Mouse (Mus musculus): ENCODE results near the gene Vmn1r181. TPM values are rescaled to one million over a fixed set of nuclear protein-coding genes. Genes with fewer than 3 reads are reported as not detected.

Gene Vmn1r181
- polyA plus RNA-seq (2021; fragmentation: Nextera tagmentation), result not detected in 2 replicates
- long read RNA-seq, experiment 1, result 0 reads
- long read RNA-seq, experiment 2, result 0 reads

GRCm38 (mm10) chr7:23974315-23974714 lies at the start of gene Vmn1r181:
Gene Vmn1r181 (plus strand): TSS chr7:23974615.

GRCm38 (mm10) chr7:23926678-23927077 lies 47.7 kb upstream of the Vmn1r181 start, which contains the start of gene Vmn1r179:
Gene Vmn1r179 (plus strand): TSS chr7:23926978.

GRCm38 (mm10) chr7:23950332-23950731 lies 24.1 kb upstream of the Vmn1r181 start, which contains the start of gene Vmn1r180:
Gene Vmn1r180 (plus strand): TSS chr7:23950632.

GRCm38 (mm10) chr7:24001391-24001790 lies 27.0 kb downstream of the Vmn1r181 start, which contains the start of gene V1rd19:
Gene V1rd19 (plus strand): TSS chr7:24001691.

Other genes with a start within 250 kb of the Vmn1r181 start
- not detected in 2 replicates for gene Vmn1r174, start 222.3 kb upstream of the Vmn1r181 start, polyA plus RNA-seq (2021; fragmentation: Nextera tagmentation)
- gene Vmn1r175, start 164.0 kb upstream of the Vmn1r181 start, polyA plus RNA-seq (2021; fragmentation: Nextera tagmentation), result not detected in 2 replicates
- gene Vmn1r176, start 137.2 kb upstream of the Vmn1r181 start, polyA plus RNA-seq (2021; fragmentation: Nextera tagmentation), result not detected in 2 replicates
- gene Vmn1r177, start 108.2 kb upstream of the Vmn1r181 start, polyA plus RNA-seq (2021; fragmentation: Nextera tagmentation), result not detected in 2 replicates
- not detected in 2 replicates for gene Vmn1r178, start 82.6 kb upstream of the Vmn1r181 start, polyA plus RNA-seq (2021; fragmentation: Nextera tagmentation)
- gene Vmn1r179, start 47.6 kb upstream of the Vmn1r181 start, polyA plus RNA-seq (2021; fragmentation: Nextera tagmentation), result not detected in 2 replicates
- gene Vmn1r180, start 24.0 kb upstream of the Vmn1r181 start, polyA plus RNA-seq (2021; fragmentation: Nextera tagmentation), result not detected in 2 replicates
- gene V1rd19, start 27.1 kb downstream of the Vmn1r181 start, polyA plus RNA-seq (2021; fragmentation: Nextera tagmentation), result not detected in 2 replicates
- not detected in 2 replicates for gene Vmn1r183, start 78.6 kb downstream of the Vmn1r181 start, polyA plus RNA-seq (2021; fragmentation: Nextera tagmentation)
- 18.2 and 19.7 TPM in 2 replicates for gene Zfp180, start 107.3 kb downstream of the Vmn1r181 start, polyA plus RNA-seq (2021; fragmentation: Nextera tagmentation)
- gene Zfp112, start 137.7 kb downstream of the Vmn1r181 start, polyA plus RNA-seq (2021; fragmentation: Nextera tagmentation), result 2.3 TPM in 2 replicates
- 11.1 and 12.1 TPM in 2 replicates for gene Zfp235, start 159.6 kb downstream of the Vmn1r181 start, polyA plus RNA-seq (2021; fragmentation: Nextera tagmentation)
- 0.94 and 1.2 TPM in 2 replicates for gene Zfp114, start 200.4 kb downstream of the Vmn1r181 start, polyA plus RNA-seq (2021; fragmentation: Nextera tagmentation)
- gene Zfp111, start 236.8 kb downstream of the Vmn1r181 start, polyA plus RNA-seq (2021; fragmentation: Nextera tagmentation), result 1.5 and 1.8 TPM in 2 replicates